Mouse (Mus musculus) kidney, embryonic 16.5 days (tissue): ENCODE measurements around the gene Tex261. TPM values are rescaled to one million over a fixed set of nuclear protein-coding genes. Genes with fewer than 3 reads are reported as not detected.

Experiments
- ATAC-seq: fragments of 200-750 bp; cut with Nextera tagmentation; 2 replicates; pipeline ENCODE4 v1.8.0; 2017; ENCODE audit warnings: moderate TSS enrichment; ENCODE audit not compliant: low FRiP score, low TSS enrichment
- H3K27ac ChIP-seq: fragments of 300-500 bp; sonication (generic); 2 replicates; pipeline ENCODE4 v1.5.1; 2014; ENCODE audit warnings: low read length
- H3K27me3 ChIP-seq: fragments of 300-500 bp; sonication (generic); 2 replicates; pipeline ENCODE4 v1.6.1; 2014; ENCODE audit warnings: low read length, control low read depth, mixed read lengths; ENCODE audit not compliant: insufficient read depth
- H3K36me3 ChIP-seq: fragments of 300-500 bp; sonication (generic); 2 replicates; pipeline ENCODE4 v1.6.1; 2014; ENCODE audit warnings: low read length, control low read depth, mixed read lengths; ENCODE audit not compliant: insufficient read depth
- H3K4me1 ChIP-seq: fragments of 300-500 bp; sonication (generic); 2 replicates; pipeline ENCODE4 v1.6.1; 2014; ENCODE audit warnings: low read length, control low read depth, mixed read lengths; ENCODE audit not compliant: insufficient read depth
- H3K4me2 ChIP-seq: fragments of 300-500 bp; sonication (generic); replicated peaks from 2 replicates; pipeline ENCODE4 v1.6.1; 2014; ENCODE audit warnings: low read depth, low read length
- H3K4me3 ChIP-seq: fragments of 300-500 bp; sonication (generic); 2 replicates; pipeline ENCODE4 v1.5.1; 2014; ENCODE audit warnings: mild to moderate bottlenecking, low read length
- H3K9ac ChIP-seq: fragments of 300-500 bp; sonication (generic); replicated peaks from 2 replicates; pipeline ENCODE4 v1.6.1; 2014; ENCODE audit warnings: low read length
- H3K9me3 ChIP-seq: fragments of 300-500 bp; sonication (generic); 2 replicates; pipeline ENCODE4 v1.6.1; 2016; ENCODE audit warnings: low read length, control low read depth
- WGBS: fragments of 180-500 bp; shearing (Covaris S2); extraction: QIAGEN DNeasy Blood & Tissue Kit; methylation state at CpG from one replicate; pipeline ENCODE4 v1.1.7; 2014; 5-methylcytosine and 5-hydroxymethylcytosine counted together
- polyA plus RNA-seq: library from polyadenylated mRNA; unstranded; fragments of >200 nt; fragmentation: Nextera tagmentation; extraction: Ambion mirVana; gene quantifications from 2 replicates; pipeline ENCODE4 v1.2.1, GENCODE M21; 2015

Tex261 gene
- polyA plus RNA-seq, 1 experiment from 2014 or later = 98.9 TPM

GRCm38 (mm10) chr6:83743212-83743611 is 32.4 kb downstream of the Tex261 start:
- Histone ChIP-seq H3K4me2 (peak overlapping the region; percentile 14; the same call in 1 of the 2 replicates), H3K36me3 (no peaks in the 10 kb centered on the region), H3K4me3 (peak overlapping the region; percentile 12; the same call in 1 of the 2 replicates), H3K27ac (peak overlapping the region; percentile 31; the same call in 1 of the 2 replicates), H3K4me1 (no peaks in the 10 kb centered on the region), H3K9me3 (no peaks in the 10 kb centered on the region), H3K27me3 (0 out of 2 replicates have a peak, but pooled peaks cover 5% of the 10 kb centered on the region), H3K9ac (no peak overlapping the region)
- ATAC-seq = no peak
- 69% methylated on average over 5 of the region's 5 CpGs for WGBS

- H3K9me3 ChIP-seq = no peaks in the 10 kb centered on the region
- peak; percentile 32; the same call in 1 of the 2 replicates for ATAC-seq
- peak within 1 kb of the TSS; percentile 12; the same call in 1 of the 2 replicates for H3K4me3 ChIP-seq
- no peaks in the 10 kb centered on the region for H3K4me1 ChIP-seq
- H3K4me2 ChIP-seq = peak within 1 kb of the TSS; percentile 14; the same call in 1 of the 2 replicates
- H3K27ac ChIP-seq = peak within 1 kb of the TSS; percentile 31
- 0 out of 2 replicates have a peak, but pooled peaks cover 3% of the 10 kb centered on the region for H3K27me3 ChIP-seq
- no peak within 1 kb of the TSS for H3K9ac ChIP-seq
- no peaks in the 10 kb centered on the region for H3K36me3 ChIP-seq
- 46% methylated on average over 5 of the region's 5 CpGs for WGBS
These were observed 32.9 kb downstream of the Tex261 start, which contains the start of gene Atp6v1b1 for GRCm38 (mm10) chr6:83742761-83743160. Gene Atp6v1b1, plus strand, starts transcription at chr6:83742990.

GRCm38 (mm10) chr6:83738596-83738995 is 37.0 kb downstream of the Tex261 start:
- H3K27me3 ChIP-seq = peaks cover 6% of the 10 kb centered on the region; the same call in 1 of the 2 replicates
- H3K36me3 ChIP-seq = no peaks in the 10 kb centered on the region
- H3K4me1 ChIP-seq = no peaks in the 10 kb centered on the region
- no peak overlapping the region for H3K4me2 ChIP-seq
- ATAC-seq = no peak
- WGBS = 19% methylated on average over 6 of the region's 6 CpGs
- H3K9me3 ChIP-seq = peaks cover 8% of the 10 kb centered on the region
- H3K27ac ChIP-seq = no peak overlapping the region
- no peak overlapping the region for H3K9ac ChIP-seq
- H3K4me3 ChIP-seq = no peak overlapping the region

- ATAC-seq = no peak
- peaks cover 8% of the 10 kb centered on the region for H3K9me3 ChIP-seq
- H3K27ac ChIP-seq = no peak overlapping the region
- no peak overlapping the region for H3K9ac ChIP-seq
- peaks cover 3% of the 10 kb centered on the region; the same call in 1 of the 2 replicates for H3K27me3 ChIP-seq
- no peaks in the 10 kb centered on the region for H3K4me1 ChIP-seq
- no peak overlapping the region for H3K4me2 ChIP-seq
- no peak overlapping the region for H3K4me3 ChIP-seq
- WGBS = 30% methylated on average over 13 of the region's 13 CpGs
- no peaks in the 10 kb centered on the region for H3K36me3 ChIP-seq
These were observed 38.3 kb downstream of the Tex261 start for GRCm38 (mm10) chr6:83737311-83737710.

GRCm38 (mm10) chr6:83731128-83731527 is 44.5 kb downstream of the Tex261 start:
- no peak overlapping the region for H3K9ac ChIP-seq
- no peak for ATAC-seq
- H3K27me3 ChIP-seq = peaks cover 5% of the 10 kb centered on the region; the same call in 1 of the 2 replicates

GRCm38 (mm10) chr6:83729350-83729970 is 46.2 kb downstream of the Tex261 start:
- Histone ChIP-seq H3K9ac (no peak overlapping the region), H3K4me1 (no peaks in the 10 kb centered on the region), H3K4me3 (no peak overlapping the region), H3K36me3 (no peaks in the 10 kb centered on the region), H3K27me3 (peaks cover 15% of the 10 kb centered on the region; the same call in 1 of the 2 replicates), H3K27ac (no peak overlapping the region), H3K4me2 (no peak overlapping the region), H3K9me3 (peaks cover 6% of the 10 kb centered on the region)
- WGBS = 65% methylated on average over 14 of the region's 14 CpGs
- ATAC-seq = no peak

More at GRCm38 (mm10) chr6:83731128-83731527, 44.5 kb downstream of the Tex261 start:
- no peaks in the 10 kb centered on the region for H3K36me3 ChIP-seq
- no peak overlapping the region for H3K4me3 ChIP-seq
- H3K9me3 ChIP-seq = peaks cover 8% of the 10 kb centered on the region
- H3K4me2 ChIP-seq = no peak overlapping the region
- WGBS = 31% methylated on average over 5 of the region's 5 CpGs
- no peak overlapping the region for H3K27ac ChIP-seq
- H3K4me1 ChIP-seq = no peaks in the 10 kb centered on the region

GRCm38 (mm10) chr6:83728488-83728887 is 47.1 kb downstream of the Tex261 start:
- no peaks in the 10 kb centered on the region for H3K9me3 ChIP-seq
- H3K36me3 ChIP-seq = no peaks in the 10 kb centered on the region
- H3K27ac ChIP-seq = no peak overlapping the region
- H3K4me2 ChIP-seq = no peak overlapping the region
- no peak overlapping the region for H3K9ac ChIP-seq
- 65% methylated on average over 3 of the region's 3 CpGs for WGBS
- no peak for ATAC-seq
- no peaks in the 10 kb centered on the region for H3K4me1 ChIP-seq
- no peak overlapping the region for H3K4me3 ChIP-seq
- H3K27me3 ChIP-seq = peaks cover 22% of the 10 kb centered on the region

- ATAC-seq = no peak
- H3K27ac ChIP-seq = no peak overlapping the region
- no peak overlapping the region for H3K4me3 ChIP-seq
- no peaks in the 10 kb centered on the region for H3K36me3 ChIP-seq
- H3K4me2 ChIP-seq = no peak overlapping the region
- H3K4me1 ChIP-seq = no peaks in the 10 kb centered on the region
- H3K9ac ChIP-seq = no peak overlapping the region
- H3K9me3 ChIP-seq = no peaks in the 10 kb centered on the region
- peaks cover 34% of the 10 kb centered on the region for H3K27me3 ChIP-seq
- 45% methylated on average over 4 of the region's 4 CpGs for WGBS
These were observed 48.4 kb downstream of the Tex261 start for GRCm38 (mm10) chr6:83727178-83727577.

- H3K36me3 ChIP-seq = no peaks in the 10 kb centered on the region
- no peak for ATAC-seq
- H3K9ac ChIP-seq = no peak overlapping the region
- no peak overlapping the region for H3K4me2 ChIP-seq
- 13% methylated on average over 6 of the region's 6 CpGs for WGBS
- no peak overlapping the region for H3K27ac ChIP-seq
- H3K4me3 ChIP-seq = no peak overlapping the region
- no peaks in the 10 kb centered on the region for H3K9me3 ChIP-seq
- H3K27me3 ChIP-seq = peaks cover 75% of the 10 kb centered on the region
- H3K4me1 ChIP-seq = no peaks in the 10 kb centered on the region
These were observed 53.1 kb downstream of the Tex261 start for GRCm38 (mm10) chr6:83722526-83722925.
